Mouse (Mus musculus): ENCODE measurements around the gene Ssr4. TPM values are rescaled to one million over a fixed set of nuclear protein-coding genes. Genes with fewer than 3 reads are reported as not detected.

Gene Ssr4
- polyA plus RNA-seq, 1 experiment from 2014 or later: 136 TPM

DNA sequence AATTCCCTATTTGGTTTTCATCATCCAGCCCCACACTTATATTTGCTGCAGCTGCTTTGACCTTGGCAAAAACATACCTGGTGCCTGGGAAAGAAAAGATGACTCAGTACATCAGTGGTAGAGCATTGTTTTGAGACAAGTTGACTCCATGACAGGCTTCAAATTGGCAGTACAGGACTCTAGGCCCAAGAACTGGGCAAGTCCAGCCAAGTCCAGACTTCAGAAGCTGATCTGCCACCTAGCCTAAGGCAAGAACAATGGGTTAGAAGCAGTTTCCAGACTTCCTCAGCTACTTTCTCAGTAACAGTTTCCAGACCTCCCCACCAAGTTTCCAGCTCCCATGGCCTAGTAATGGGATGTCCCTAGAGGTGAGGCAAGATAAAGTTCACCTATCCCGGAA lies 48.9 kb downstream of the Ssr4 start:
- ATAC-seq (ENCODE audit: insufficient read depth, low FRiP score, low TSS enrichment) (no peak), DNase-seq (ENCODE audit: low spot score) (no peak)
- Histone ChIP-seq H3K27me3 (ENCODE audit: control insufficient read depth, insufficient read depth, low read length) (no peaks in the 10 kb centered on the region), H3K4me3 (ENCODE audit: low read depth, low read length) (no peak overlapping the region), H3K4me2 (ENCODE audit: low read depth) (no peak overlapping the region), H3K36me3 (ENCODE audit: control insufficient read depth, insufficient read depth, low read length) (no peaks in the 10 kb centered on the region), H3K9me3 (ENCODE audit: control insufficient read depth, low read length) (no peaks in the 10 kb centered on the region), H3K9ac (ENCODE audit: low read length) (no peak overlapping the region), H3K27ac (ENCODE audit: low read depth, low read length) (no peak overlapping the region), H3K4me1 (ENCODE audit: control insufficient read depth, insufficient read depth, low read length) (no peaks in the 10 kb centered on the region)
- 92% methylated on average over 1 of the region's 1 CpGs for WGBS

DNA sequence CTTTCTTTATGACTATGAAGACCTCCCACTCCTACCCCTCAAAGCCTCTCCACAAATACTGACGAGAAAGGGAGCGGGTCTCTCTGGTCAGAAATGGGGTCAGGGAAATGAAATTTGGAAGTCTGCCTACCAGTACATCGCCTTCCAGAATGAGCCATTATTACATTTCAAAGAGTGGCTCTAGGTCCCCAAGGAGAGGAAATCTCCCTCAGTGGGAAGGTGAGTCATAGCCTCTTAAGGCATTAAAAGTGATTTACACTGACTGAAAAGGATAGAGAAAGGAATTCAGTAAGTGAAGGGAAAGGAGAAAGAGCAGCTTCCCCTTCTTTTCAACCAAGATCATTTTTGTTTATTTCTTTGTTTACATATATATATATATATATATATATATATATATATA lies 49.9 kb downstream of the Ssr4 start:
- Histone ChIP-seq H3K4me2 (ENCODE audit: low read depth) (no peak overlapping the region), H3K4me3 (ENCODE audit: low read depth, low read length) (no peak overlapping the region), H3K9ac (ENCODE audit: low read length) (no peak overlapping the region), H3K27ac (ENCODE audit: low read depth, low read length) (no peak overlapping the region), H3K36me3 (ENCODE audit: control insufficient read depth, insufficient read depth, low read length) (no peaks in the 10 kb centered on the region), H3K27me3 (ENCODE audit: control insufficient read depth, insufficient read depth, low read length) (no peaks in the 10 kb centered on the region), H3K4me1 (ENCODE audit: control insufficient read depth, insufficient read depth, low read length) (no peaks in the 10 kb centered on the region), H3K9me3 (ENCODE audit: control insufficient read depth, low read length) (no peaks in the 10 kb centered on the region)
- DNase-seq (ENCODE audit: low spot score) (no peak), ATAC-seq (ENCODE audit: insufficient read depth, low FRiP score, low TSS enrichment) (no peak)
- WGBS: 86% methylated on average over 3 of the region's 3 CpGs

Other genes starting within 250 kb of the Ssr4 start
- gene Dusp9, start 147.6 kb upstream of the Ssr4 start, polyA plus RNA-seq (2014; fragmentation: Nextera tagmentation; extraction: Ambion mirVana): 4.2 and 6.3 TPM in 2 replicates
- 11.1 and 13.3 TPM in 2 replicates for gene Pnck, start 126.9 kb upstream of the Ssr4 start, polyA plus RNA-seq (2014; fragmentation: Nextera tagmentation; extraction: Ambion mirVana)
- 6.8 and 6.9 TPM in 2 replicates for gene Slc6a8, start 113.9 kb upstream of the Ssr4 start, polyA plus RNA-seq (2014; fragmentation: Nextera tagmentation; extraction: Ambion mirVana)
- gene Bcap31, start 70.9 kb upstream of the Ssr4 start, polyA plus RNA-seq (2014; fragmentation: Nextera tagmentation; extraction: Ambion mirVana): 140 and 141 TPM in 2 replicates
- gene Abcd1, start 70.4 kb upstream of the Ssr4 start, polyA plus RNA-seq (2014; fragmentation: Nextera tagmentation; extraction: Ambion mirVana): 8.6 and 9.4 TPM in 2 replicates
- 0.09 TPM in 1 of 2 replicates, not detected in the other for gene Plxnb3, start 29.9 kb upstream of the Ssr4 start, polyA plus RNA-seq (2014; fragmentation: Nextera tagmentation; extraction: Ambion mirVana)
- 6.2 and 7.2 TPM in 2 replicates for gene Srpk3, start 12.6 kb upstream of the Ssr4 start, polyA plus RNA-seq (2014; fragmentation: Nextera tagmentation; extraction: Ambion mirVana)
- 197 and 198 TPM in 2 replicates for gene Idh3g, start 131 bp upstream of the Ssr4 start, polyA plus RNA-seq (2014; fragmentation: Nextera tagmentation; extraction: Ambion mirVana)
- gene Pdzd4, start 37.9 kb downstream of the Ssr4 start, polyA plus RNA-seq (2014; fragmentation: Nextera tagmentation; extraction: Ambion mirVana): 1.1 and 1.7 TPM in 2 replicates
- gene Avpr2, start 105.1 kb downstream of the Ssr4 start, polyA plus RNA-seq (2014; fragmentation: Nextera tagmentation; extraction: Ambion mirVana): 0.14 TPM in 1 of 2 replicates, not detected in the other
- gene L1cam, start 109.1 kb downstream of the Ssr4 start, polyA plus RNA-seq (2014; fragmentation: Nextera tagmentation; extraction: Ambion mirVana): 42.1 and 55.1 TPM in 2 replicates
- 2.1 and 2.5 TPM in 2 replicates for gene Arhgap4, start 134.8 kb downstream of the Ssr4 start, polyA plus RNA-seq (2014; fragmentation: Nextera tagmentation; extraction: Ambion mirVana)
- 133 and 144 TPM in 2 replicates for gene Naa10, start 134.9 kb downstream of the Ssr4 start, polyA plus RNA-seq (2014; fragmentation: Nextera tagmentation; extraction: Ambion mirVana)
- gene Renbp, start 143.8 kb downstream of the Ssr4 start, polyA plus RNA-seq (2014; fragmentation: Nextera tagmentation; extraction: Ambion mirVana): 16.3 and 19.0 TPM in 2 replicates
- 80.0 and 89.3 TPM in 2 replicates for gene Hcfc1, start 179.3 kb downstream of the Ssr4 start, polyA plus RNA-seq (2014; fragmentation: Nextera tagmentation; extraction: Ambion mirVana)
- gene Irak1, start 236.9 kb downstream of the Ssr4 start, polyA plus RNA-seq (2014; fragmentation: Nextera tagmentation; extraction: Ambion mirVana): 33.4 and 42.2 TPM in 2 replicates

Measured in neural tube, embryonic 11.5 days (tissue).